Comparison of ENCODE assay signal across 27 mouse cellular contexts in the genomic region with DNA sequence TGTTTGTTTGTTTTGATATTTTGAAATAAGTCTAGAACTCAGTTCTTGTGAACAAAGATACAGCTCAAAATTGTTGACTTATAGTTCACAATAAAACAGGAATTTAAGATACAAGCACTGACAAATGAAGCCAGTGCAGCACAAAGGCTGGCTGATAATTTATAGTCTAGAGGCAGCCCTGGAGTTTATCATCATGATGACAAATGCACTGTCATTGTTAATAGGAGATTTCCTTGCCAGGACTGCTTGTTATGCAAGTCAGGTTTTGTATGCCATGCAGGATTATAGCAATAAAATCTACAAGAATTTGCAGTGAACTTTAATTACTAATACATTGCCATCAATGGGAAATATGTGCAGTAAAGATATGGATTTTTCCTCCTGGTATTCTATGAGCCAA.
DNase-seq lines count a peak whose midpoint lies in the region; ATAC-seq lines count a peak whose summit lies in the region.
"Had no signal": no experiment of that assay in that cellular context is flagged by ENCODE, and none has a peak within 500 bp of the region (broad histone marks: within the 10 kb centered on the region; RNA-seq: fewer than 3 reads in every experiment).

No protein-coding gene starts in this region.

- ATAC-seq in hindbrain, embryonic 13.5 days (ENCODE audit: low FRiP score), result peak; percentile 72
- no peak for ATAC-seq in hindbrain, embryonic 12.5 days (ENCODE audit: low FRiP score)
- ATAC-seq in hindbrain, embryonic 14.5 days (ENCODE audit: low FRiP score), result peak; percentile 64; the same call in 1 of the 2 replicates
- ATAC-seq in neural tube, embryonic 13.5 days (ENCODE audit: low read depth), result 0 out of 2 replicates have a peak, but pooled peaks have one; percentile 43
- no peak for ATAC-seq in erythroid progenitor cell, adult 5-6 weeks (replicated peaks; ENCODE audit: low FRiP score, poor library complexity, severe bottlenecking)

- no peak overlapping the region for H3K4me3 ChIP-seq in hindbrain, embryonic 13.5 days
- H3K4me3 ChIP-seq in hindbrain, embryonic 12.5 days, result no peak overlapping the region
- H3K4me3 ChIP-seq in hindbrain, embryonic 14.5 days (replicated peaks; ENCODE audit: low read length), result no peak overlapping the region
- H3K4me3 ChIP-seq in neural tube, embryonic 13.5 days, result no peak overlapping the region
- H3K4me3 ChIP-seq: heart, embryonic 13.5 days; kidney, embryonic 15.5 days; limb, embryonic 15.5 days; liver, embryonic 15.5 days; lung, embryonic 15.5 days; midbrain, embryonic 10.5 days had no signal

- H3K4me2 ChIP-seq in hindbrain, embryonic 13.5 days, result no peak overlapping the region
- no peak overlapping the region for H3K4me2 ChIP-seq in hindbrain, embryonic 12.5 days (replicated peaks)
- H3K4me2 ChIP-seq in hindbrain, embryonic 14.5 days (replicated peaks), result no peak overlapping the region
- no peak overlapping the region for H3K4me2 ChIP-seq in neural tube, embryonic 13.5 days
- H3K4me2 ChIP-seq: heart, embryonic 13.5 days; kidney, embryonic 15.5 days; limb, embryonic 15.5 days; liver, embryonic 15.5 days; lung, embryonic 15.5 days had no signal

- DNase-seq in Muller cell, postnatal 12 days (ENCODE audit: inconsistent ontology term), result peak; percentile 0
- peak; percentile 38 for DNase-seq in hindbrain, embryonic 14.5 days (ENCODE audit: low spot score)
- no peak for DNase-seq in adrenal gland, postnatal 10 days
- DNase-seq: adrenal gland, postnatal 25 days; cerebellum, adult 11 months; cerebellum, adult 9-11 months; gastrocnemius, postnatal 10 days; heart, adult 11 months; heart, postnatal 14 days; kidney, adult 11 months; kidney, postnatal 4 days; left cerebral cortex, postnatal 4 days; right cerebral cortex, postnatal 14 days; thymus, adult 2 months; thymus, postnatal 4 days had no signal

- H3K4me1 ChIP-seq in hindbrain, embryonic 13.5 days (replicated peaks), result no peaks in the 10 kb centered on the region
- H3K4me1 ChIP-seq in hindbrain, embryonic 12.5 days, result no peaks in the 10 kb centered on the region
- no peaks in the 10 kb centered on the region for H3K4me1 ChIP-seq in hindbrain, embryonic 14.5 days (replicated peaks; ENCODE audit: control insufficient read depth, insufficient read depth, low read length)
- no peaks in the 10 kb centered on the region for H3K4me1 ChIP-seq in neural tube, embryonic 13.5 days (replicated peaks)
- H3K4me1 ChIP-seq: heart, embryonic 13.5 days; kidney, embryonic 15.5 days; limb, embryonic 15.5 days; liver, embryonic 15.5 days; lung, embryonic 15.5 days; midbrain, embryonic 10.5 days had no signal

- no peaks in the 10 kb centered on the region for H3K9me3 ChIP-seq in hindbrain, embryonic 13.5 days
- no peaks in the 10 kb centered on the region for H3K9me3 ChIP-seq in hindbrain, embryonic 12.5 days (replicated peaks)
- no peaks in the 10 kb centered on the region for H3K9me3 ChIP-seq in hindbrain, embryonic 14.5 days (ENCODE audit: control insufficient read depth, low read length)
- H3K9me3 ChIP-seq in neural tube, embryonic 13.5 days, result no peaks in the 10 kb centered on the region
- H3K9me3 ChIP-seq: heart, embryonic 13.5 days; kidney, embryonic 15.5 days; limb, embryonic 15.5 days; liver, embryonic 15.5 days; lung, embryonic 15.5 days; midbrain, embryonic 10.5 days had no signal

- H3K36me3 ChIP-seq in hindbrain, embryonic 13.5 days, result no peaks in the 10 kb centered on the region
- no peaks in the 10 kb centered on the region for H3K36me3 ChIP-seq in hindbrain, embryonic 12.5 days
- no peaks in the 10 kb centered on the region for H3K36me3 ChIP-seq in hindbrain, embryonic 14.5 days (replicated peaks; ENCODE audit: control insufficient read depth, insufficient read depth)
- no peaks in the 10 kb centered on the region for H3K36me3 ChIP-seq in neural tube, embryonic 13.5 days
- H3K36me3 ChIP-seq: heart, embryonic 13.5 days; kidney, embryonic 15.5 days; limb, embryonic 15.5 days; liver, embryonic 15.5 days; lung, embryonic 15.5 days; midbrain, embryonic 10.5 days had no signal

- H3K27me3 ChIP-seq in hindbrain, embryonic 13.5 days, result no peaks in the 10 kb centered on the region
- no peaks in the 10 kb centered on the region for H3K27me3 ChIP-seq in hindbrain, embryonic 12.5 days
- H3K27me3 ChIP-seq in hindbrain, embryonic 14.5 days (ENCODE audit: control insufficient read depth, insufficient read depth, low read length), result no peaks in the 10 kb centered on the region
- H3K27me3 ChIP-seq in neural tube, embryonic 13.5 days, result no peaks in the 10 kb centered on the region
- H3K27me3 ChIP-seq: heart, embryonic 13.5 days; kidney, embryonic 15.5 days; limb, embryonic 15.5 days; liver, embryonic 15.5 days; lung, embryonic 15.5 days had no signal

- H3K27ac ChIP-seq in hindbrain, embryonic 13.5 days, result no peak overlapping the region
- H3K27ac ChIP-seq in hindbrain, embryonic 12.5 days, result no peak overlapping the region
- no peak overlapping the region for H3K27ac ChIP-seq in hindbrain, embryonic 14.5 days
- no peak overlapping the region for H3K27ac ChIP-seq in neural tube, embryonic 13.5 days (replicated peaks)
- H3K27ac ChIP-seq: heart, embryonic 13.5 days; kidney, embryonic 15.5 days; limb, embryonic 15.5 days; liver, embryonic 15.5 days; lung, embryonic 15.5 days; macrophage; midbrain, embryonic 10.5 days; stomach, postnatal 0 days had no signal

- H3K9ac ChIP-seq in hindbrain, embryonic 13.5 days, result no peak overlapping the region
- no peak overlapping the region for H3K9ac ChIP-seq in hindbrain, embryonic 12.5 days
- H3K9ac ChIP-seq in hindbrain, embryonic 14.5 days, result no peak overlapping the region
- H3K9ac ChIP-seq in neural tube, embryonic 13.5 days, result no peak overlapping the region
- H3K9ac ChIP-seq: heart, embryonic 13.5 days; kidney, embryonic 15.5 days; limb, embryonic 15.5 days; liver, embryonic 15.5 days; lung, embryonic 15.5 days had no signal

Comparison
In these comparisons a context has a peak if more than half of its experiments do, and no peak if none do; other contexts are left out.
1. ATAC-seq: peak in hindbrain, embryonic 13.5 days (single experiment), hindbrain, embryonic 14.5 days (single experiment) and neural tube, embryonic 13.5 days (single experiment); none in hindbrain, embryonic 12.5 days (single experiment) and erythroid progenitor cell, adult 5-6 weeks (single experiment).